Mouse (Mus musculus): ENCODE data around the gene Cask. TPM values are rescaled to one million over a fixed set of nuclear protein-coding genes. Genes with fewer than 3 reads are reported as not detected.

The Cask gene
- total RNA-seq, 1 experiment from 2014 or later: 56.8 TPM

DNA sequence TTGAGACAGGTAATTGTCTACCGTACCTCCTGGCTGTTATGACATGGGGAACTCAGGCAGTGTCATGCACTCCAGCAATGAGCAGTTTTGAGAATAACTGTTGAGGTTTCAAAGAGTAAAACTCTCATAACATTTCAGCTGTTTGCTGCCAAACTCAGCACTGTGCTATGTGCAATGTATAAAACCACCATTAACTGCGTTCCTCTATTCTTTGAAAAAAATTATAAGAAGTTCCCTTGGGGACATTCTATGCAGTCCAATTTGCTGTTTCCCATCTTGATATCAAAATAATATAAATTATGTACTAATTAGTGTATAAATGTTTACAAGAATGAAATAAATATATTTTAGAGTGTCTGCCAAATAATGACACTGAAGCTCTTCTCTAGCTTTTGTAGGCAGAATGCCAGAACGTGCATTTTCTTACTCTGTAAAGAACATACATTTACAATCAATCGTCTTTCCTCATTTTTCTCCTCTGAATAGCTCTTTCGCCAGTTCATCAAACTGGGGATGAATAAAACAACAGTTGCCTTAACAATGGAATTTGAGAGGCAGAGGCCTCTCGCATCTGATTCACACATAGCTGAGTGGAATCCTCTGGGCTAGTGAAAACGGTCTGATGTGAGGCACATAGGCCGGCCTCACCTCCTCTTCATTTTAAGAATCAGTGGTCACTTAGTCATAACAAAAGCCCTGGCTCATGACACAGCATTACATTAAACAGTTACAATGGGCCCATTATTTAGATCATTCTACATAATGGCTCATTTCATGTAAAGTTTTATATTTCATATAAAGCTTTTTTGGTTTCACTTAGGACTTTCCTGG lies 125.4 kb downstream of the Cask start:
- ATAC-seq (ENCODE audit: extremely low read depth, insufficient number of reproducible peaks, low FRiP score, poor library complexity, severe bottlenecking): no peak

- ATAC-seq (ENCODE audit: extremely low read depth, insufficient number of reproducible peaks, low FRiP score, poor library complexity, severe bottlenecking): no peak
Measured at GRCm38 (mm10) chrX:13720296-13720829, 130.8 kb downstream of the Cask start.

DNA sequence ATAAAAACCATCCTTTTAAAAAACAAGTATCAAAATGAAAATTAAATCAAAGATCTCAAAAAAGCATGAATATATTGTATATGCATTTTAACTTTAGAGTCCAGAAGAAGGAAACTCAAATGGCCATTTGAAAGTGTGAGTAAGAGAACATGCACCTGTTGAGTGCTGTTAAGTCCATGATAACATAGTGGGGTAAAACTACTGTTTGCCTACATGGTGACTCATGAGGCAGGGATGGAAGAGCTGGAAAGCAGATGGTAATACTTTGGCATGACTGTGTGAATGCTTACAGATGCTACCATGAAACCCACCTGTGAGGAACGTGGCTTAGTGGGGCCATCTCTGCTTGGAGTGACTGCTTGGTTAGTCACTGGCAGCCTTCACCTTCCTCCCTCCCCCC lies 132.9 kb downstream of the Cask start:
- ATAC-seq (ENCODE audit: extremely low read depth, insufficient number of reproducible peaks, low FRiP score, poor library complexity, severe bottlenecking): no peak

- no peak for ATAC-seq (ENCODE audit: extremely low read depth, insufficient number of reproducible peaks, low FRiP score, poor library complexity, severe bottlenecking)
Measured at GRCm38 (mm10) chrX:13716796-13717569, 134.2 kb downstream of the Cask start.

GRCm38 (mm10) chrX:13710174-13710573 lies 141.0 kb downstream of the Cask start:
- ATAC-seq (ENCODE audit: extremely low read depth, insufficient number of reproducible peaks, low FRiP score, poor library complexity, severe bottlenecking): peak; percentile 51; the same call in 1 of the 2 replicates

GRCm38 (mm10) chrX:13705051-13705450 lies 146.1 kb downstream of the Cask start:
- ATAC-seq (ENCODE audit: extremely low read depth, insufficient number of reproducible peaks, low FRiP score, poor library complexity, severe bottlenecking): no peak

GRCm38 (mm10) chrX:13700681-13701080 lies 150.5 kb downstream of the Cask start:
- no peak for ATAC-seq (ENCODE audit: extremely low read depth, insufficient number of reproducible peaks, low FRiP score, poor library complexity, severe bottlenecking)

GRCm38 (mm10) chrX:13691865-13692264 lies 159.3 kb downstream of the Cask start:
- ATAC-seq (ENCODE audit: extremely low read depth, insufficient number of reproducible peaks, low FRiP score, poor library complexity, severe bottlenecking): no peak

DNA sequence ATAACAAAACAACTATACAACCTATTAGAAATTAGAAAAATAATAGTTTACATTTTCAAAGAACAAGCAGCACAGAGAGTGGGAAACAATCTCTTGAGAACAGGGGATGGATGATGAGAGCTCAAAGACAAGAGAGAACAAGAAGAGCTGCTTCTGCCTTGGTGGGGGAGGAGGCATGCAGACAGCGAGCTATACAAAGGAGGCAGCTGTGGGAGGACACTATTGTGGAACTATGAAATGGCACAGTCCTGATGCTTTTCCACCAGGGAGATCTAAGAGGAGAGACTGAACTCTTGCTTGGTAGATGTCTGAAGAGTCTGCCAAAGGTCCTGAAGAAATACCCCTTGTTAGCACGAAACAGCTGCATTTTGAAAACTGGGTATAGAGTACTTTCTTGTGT lies 162.8 kb downstream of the Cask start:
- ATAC-seq (ENCODE audit: extremely low read depth, insufficient number of reproducible peaks, low FRiP score, poor library complexity, severe bottlenecking): no peak

GRCm38 (mm10) chrX:13686589-13686988 lies 164.6 kb downstream of the Cask start:
- ATAC-seq (ENCODE audit: extremely low read depth, insufficient number of reproducible peaks, low FRiP score, poor library complexity, severe bottlenecking): no peak

DNA sequence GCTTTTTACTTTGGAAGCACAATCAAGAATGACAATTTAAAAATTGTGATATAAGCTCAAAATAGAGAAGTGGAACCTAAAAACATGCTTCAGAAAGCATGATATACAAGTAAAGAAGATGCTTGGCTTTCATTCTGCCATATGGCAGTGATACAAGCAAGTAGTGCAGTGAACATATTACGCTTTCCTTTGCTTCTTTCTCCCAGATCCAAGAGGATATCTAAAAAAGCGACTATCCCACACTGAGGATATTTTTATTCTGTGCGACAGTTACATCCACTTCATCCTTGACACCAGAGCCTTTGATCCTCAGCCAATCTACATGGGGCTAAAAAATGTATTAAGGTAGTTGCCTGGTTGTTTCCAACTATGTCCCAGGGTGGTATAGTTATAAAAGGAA lies 169.4 kb downstream of the Cask start:
- ATAC-seq (ENCODE audit: extremely low read depth, insufficient number of reproducible peaks, low FRiP score, poor library complexity, severe bottlenecking): no peak

GRCm38 (mm10) chrX:13673001-13673400 lies 178.2 kb downstream of the Cask start:
- no peak for ATAC-seq (ENCODE audit: extremely low read depth, insufficient number of reproducible peaks, low FRiP score, poor library complexity, severe bottlenecking)

GRCm38 (mm10) chrX:13670342-13670741 lies 180.8 kb downstream of the Cask start:
- ATAC-seq (ENCODE audit: extremely low read depth, insufficient number of reproducible peaks, low FRiP score, poor library complexity, severe bottlenecking): peak; percentile 96

GRCm38 (mm10) chrX:13668867-13669266 lies 182.3 kb downstream of the Cask start:
- ATAC-seq (ENCODE audit: extremely low read depth, insufficient number of reproducible peaks, low FRiP score, poor library complexity, severe bottlenecking): no peak

- ATAC-seq (ENCODE audit: extremely low read depth, insufficient number of reproducible peaks, low FRiP score, poor library complexity, severe bottlenecking): no peak
Measured at GRCm38 (mm10) chrX:13661063-13661462, 190.1 kb downstream of the Cask start, which contains the start of gene Gpr82. Gpr82 (plus strand) TSS chrX:13661363.

DNA sequence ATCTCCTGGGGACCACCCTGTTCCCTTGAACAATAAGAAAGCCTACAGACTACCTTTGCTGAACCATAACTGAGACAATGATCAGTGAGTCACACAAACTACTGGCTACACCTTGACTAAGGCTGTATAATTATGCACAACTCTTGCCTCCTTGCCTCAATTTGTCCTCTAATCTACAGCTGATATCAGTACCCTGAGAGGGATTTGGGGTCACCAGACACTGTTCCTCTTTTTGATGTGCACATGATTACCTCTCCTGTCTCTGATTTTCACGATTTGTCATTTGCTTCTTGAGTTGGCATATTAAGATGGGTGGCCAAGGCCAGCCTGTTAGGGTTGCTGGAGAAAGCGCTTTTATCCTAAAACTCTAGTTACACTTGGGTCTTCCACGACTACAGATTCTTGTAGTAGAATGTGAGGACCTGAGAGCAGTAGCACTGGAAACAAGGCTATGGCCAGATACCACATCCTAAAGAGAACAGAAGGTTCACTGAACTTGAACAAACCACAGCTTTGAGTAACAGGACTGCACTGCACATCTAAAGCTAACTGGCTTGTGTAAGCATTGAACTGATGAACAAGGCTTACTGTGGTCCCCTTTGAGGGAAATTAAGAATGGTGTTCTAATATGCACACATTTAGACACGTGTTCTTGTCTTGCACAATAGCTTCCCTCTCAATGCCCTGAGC lies 191.8 kb downstream of the Cask start:
- peak; percentile 56 for ATAC-seq (ENCODE audit: extremely low read depth, insufficient number of reproducible peaks, low FRiP score, poor library complexity, severe bottlenecking)

GRCm38 (mm10) chrX:13658616-13659140 lies 192.5 kb downstream of the Cask start:
- no peak for ATAC-seq (ENCODE audit: extremely low read depth, insufficient number of reproducible peaks, low FRiP score, poor library complexity, severe bottlenecking)

- ATAC-seq (ENCODE audit: extremely low read depth, insufficient number of reproducible peaks, low FRiP score, poor library complexity, severe bottlenecking): no peak
Measured at GRCm38 (mm10) chrX:13656721-13657120, 194.4 kb downstream of the Cask start.

DNA sequence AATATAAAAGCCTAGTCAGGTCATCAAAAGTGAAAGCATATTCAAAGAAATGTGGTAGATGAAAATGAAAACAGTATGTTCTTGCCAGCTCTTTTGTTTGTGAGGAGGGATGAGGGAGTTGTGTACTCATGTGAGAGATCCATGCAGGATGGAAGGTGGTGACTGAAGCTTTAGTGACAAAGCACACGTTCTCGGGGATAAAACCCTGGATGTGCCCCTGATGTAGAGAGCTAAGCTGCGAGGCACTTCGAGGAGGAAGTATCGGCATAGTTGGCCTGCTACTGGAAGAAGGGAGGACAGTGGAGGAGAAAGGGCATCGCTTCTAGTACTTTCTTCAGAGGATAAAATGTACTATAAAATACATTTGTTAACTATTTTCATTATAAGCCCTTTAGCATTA lies 195.3 kb downstream of the Cask start:
- ATAC-seq (ENCODE audit: extremely low read depth, insufficient number of reproducible peaks, low FRiP score, poor library complexity, severe bottlenecking): no peak

Measured in neutrophil, adult 5-6 weeks (primary cell).